Mouse (Mus musculus): ENCODE data around the gene Olfr3. TPM values are rescaled to one million over a fixed set of nuclear protein-coding genes. Genes with fewer than 3 reads are reported as not detected.

Olfr3 gene
- total RNA-seq (2023), result not detected in 2 replicates

GRCm38 (mm10) chr2:36816932-36817331, at the start of gene Olfr3:
TSS of gene Olfr3 (minus strand) at chr2:36817032.

GRCm38 (mm10) chr2:36862560-36862959, 45.7 kb upstream of the Olfr3 start, which contains the start of gene Olfr351:
TSS of gene Olfr351 (minus strand) at chr2:36862660.

GRCm38 (mm10) chr2:36846010-36846409, 29.2 kb upstream of the Olfr3 start, which contains the start of gene Olfr350:
TSS of gene Olfr350 (plus strand) at chr2:36846310.

GRCm38 (mm10) chr2:36790238-36790637, 26.6 kb downstream of the Olfr3 start, which contains the start of gene Olfr50:
TSS of gene Olfr50 (plus strand) at chr2:36790538.

GRCm38 (mm10) chr2:36783976-36784375, 32.9 kb downstream of the Olfr3 start, which contains the start of gene Olfr348:
TSS of gene Olfr348 (plus strand) at chr2:36784276.

Other genes with a start within 250 kb of the Olfr3 start
- not detected in 2 replicates for gene Olfr345, start 177.0 kb downstream of the Olfr3 start, total RNA-seq (2023)
- gene Olfr346, start 131.2 kb downstream of the Olfr3 start, total RNA-seq (2023), result not detected in 2 replicates
- gene Olfr347, start 85.1 kb downstream of the Olfr3 start, total RNA-seq (2023), result not detected in 2 replicates
- not detected in 2 replicates for gene Olfr348, start 32.8 kb downstream of the Olfr3 start, total RNA-seq (2023)
- not detected in 2 replicates for gene Olfr50, start 26.5 kb downstream of the Olfr3 start, total RNA-seq (2023)
- gene Olfr350, start 29.3 kb upstream of the Olfr3 start, total RNA-seq (2023), result not detected in 2 replicates
- gene Olfr351, start 45.6 kb upstream of the Olfr3 start, total RNA-seq (2023), result 0.22 TPM in 1 of 2 replicates, not detected in the other
- not detected in 2 replicates for gene Olfr352, start 51.4 kb upstream of the Olfr3 start, total RNA-seq (2023)
- not detected in 2 replicates for gene Olfr353, start 75.9 kb upstream of the Olfr3 start, total RNA-seq (2023)
- not detected in 2 replicates for gene Olfr354, start 88.6 kb upstream of the Olfr3 start, total RNA-seq (2023)
- not detected in 2 replicates for gene Olfr355, start 111.9 kb upstream of the Olfr3 start, total RNA-seq (2023)
- gene Olfr356, start 120.1 kb upstream of the Olfr3 start, total RNA-seq (2023), result not detected in 2 replicates
- gene Olfr357, start 176.8 kb upstream of the Olfr3 start, total RNA-seq (2023), result not detected in 2 replicates
- not detected in 2 replicates for gene Olfr358, start 192.3 kb upstream of the Olfr3 start, total RNA-seq (2023)
- not detected in 2 replicates for gene Olfr360, start 248.7 kb upstream of the Olfr3 start, total RNA-seq (2023)

All from neutrophil, adult 65 days (primary cell).